Mouse (Mus musculus): ENCODE measurements around the gene Ift122.
"Not testable (repeated sequence)": the region's sequence is repeated elsewhere in the genome, so short reads cannot be mapped to it uniquely, and the experiment has no call there.

Gene Ift122

GRCm38 (mm10) chr6:115846640-115847411, 6.4 kb upstream of the Ift122 start:
- DNase-seq (ENCODE audit: low read depth) = no peak

GRCm38 (mm10) chr6:115848598-115849304, 4.5 kb upstream of the Ift122 start:
- no peak for DNase-seq (ENCODE audit: low read depth)

- no peak for DNase-seq (ENCODE audit: low read depth)
These were observed 702 bp upstream of the Ift122 start for GRCm38 (mm10) chr6:115852446-115853090.

- no peak for DNase-seq (ENCODE audit: low read depth)
These were observed 715 bp downstream of the Ift122 start for GRCm38 (mm10) chr6:115853985-115854384.

GRCm38 (mm10) chr6:115854432-115854831, 1.2 kb downstream of the Ift122 start:
- DNase-seq (ENCODE audit: low read depth) = no peak

- no peak for DNase-seq (ENCODE audit: low read depth)
These were observed 2.6 kb downstream of the Ift122 start for GRCm38 (mm10) chr6:115855733-115856360.

- DNase-seq (ENCODE audit: low read depth) = no peak
These were observed 3.1 kb downstream of the Ift122 start for GRCm38 (mm10) chr6:115856361-115856745.

GRCm38 (mm10) chr6:115859258-115859657, 6.0 kb downstream of the Ift122 start:
- DNase-seq (ENCODE audit: low read depth) = no peak

GRCm38 (mm10) chr6:115860027-115860556, 6.8 kb downstream of the Ift122 start:
- no peak for DNase-seq (ENCODE audit: low read depth)

GRCm38 (mm10) chr6:115863340-115863841, 10.1 kb downstream of the Ift122 start:
- DNase-seq (ENCODE audit: low read depth) = no peak

GRCm38 (mm10) chr6:115865246-115865645, 12.0 kb downstream of the Ift122 start:
- no peak for DNase-seq (ENCODE audit: low read depth)

- not testable (repeated sequence) for DNase-seq (ENCODE audit: low read depth)
These were observed 13.9 kb downstream of the Ift122 start for GRCm38 (mm10) chr6:115867157-115867556.

GRCm38 (mm10) chr6:115871318-115871717, 18.0 kb downstream of the Ift122 start:
- not testable (repeated sequence) for DNase-seq (ENCODE audit: low read depth)

GRCm38 (mm10) chr6:115877239-115877638, 24.0 kb downstream of the Ift122 start:
- DNase-seq (ENCODE audit: low read depth) = no peak

- no peak for DNase-seq (ENCODE audit: low read depth)
These were observed 25.4 kb downstream of the Ift122 start for GRCm38 (mm10) chr6:115878694-115879093.

GRCm38 (mm10) chr6:115879736-115880135, 26.5 kb downstream of the Ift122 start:
- no peak for DNase-seq (ENCODE audit: low read depth)

- DNase-seq (ENCODE audit: low read depth) = no peak
These were observed 27.5 kb downstream of the Ift122 start for GRCm38 (mm10) chr6:115880751-115881150.

- no peak for DNase-seq (ENCODE audit: low read depth)
These were observed 30.7 kb downstream of the Ift122 start for GRCm38 (mm10) chr6:115884018-115884417.

- DNase-seq (ENCODE audit: low read depth) = no peak
These were observed 33.6 kb downstream of the Ift122 start for GRCm38 (mm10) chr6:115886894-115887293.

- DNase-seq (ENCODE audit: low read depth) = no peak
These were observed 35.0 kb downstream of the Ift122 start for GRCm38 (mm10) chr6:115888296-115888695.

GRCm38 (mm10) chr6:115890601-115891000, 37.3 kb downstream of the Ift122 start:
- no peak for DNase-seq (ENCODE audit: low read depth)

- DNase-seq (ENCODE audit: low read depth) = no peak
These were observed 37.8 kb downstream of the Ift122 start for GRCm38 (mm10) chr6:115891061-115891460.
